Mouse (Mus musculus): ENCODE results near the gene Olfr1312.
"Not testable (repeated sequence)": the region's sequence is repeated elsewhere in the genome, so short reads cannot be mapped to it uniquely, and the experiment has no call there.

The Olfr1312 gene

DNA sequence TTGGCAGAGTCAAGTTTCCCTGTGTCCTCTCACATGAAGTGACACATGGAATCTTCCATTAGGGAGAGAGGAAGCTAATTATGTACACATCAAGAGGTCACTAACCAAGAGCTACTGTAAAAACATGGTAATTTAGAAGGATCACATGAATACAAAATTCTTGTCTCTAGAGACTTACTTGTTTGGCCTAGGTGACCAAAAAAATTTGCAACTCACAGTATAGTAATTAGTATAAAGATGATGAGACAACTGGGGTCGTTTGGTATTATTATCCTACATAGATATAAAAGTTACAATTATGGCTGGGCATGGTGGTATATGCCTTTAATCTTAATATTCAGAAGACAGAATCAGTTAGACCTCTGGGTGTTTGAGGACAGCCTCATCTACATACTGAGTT is at the start of gene Olfr1312:
TSS of gene Olfr1312 (minus strand) at position 101 of the 400 bp plus-strand sequence.
- DNase-seq (ENCODE audit: low read depth in 2 of 2, low spot score in 2 of 2), result no peak

DNA sequence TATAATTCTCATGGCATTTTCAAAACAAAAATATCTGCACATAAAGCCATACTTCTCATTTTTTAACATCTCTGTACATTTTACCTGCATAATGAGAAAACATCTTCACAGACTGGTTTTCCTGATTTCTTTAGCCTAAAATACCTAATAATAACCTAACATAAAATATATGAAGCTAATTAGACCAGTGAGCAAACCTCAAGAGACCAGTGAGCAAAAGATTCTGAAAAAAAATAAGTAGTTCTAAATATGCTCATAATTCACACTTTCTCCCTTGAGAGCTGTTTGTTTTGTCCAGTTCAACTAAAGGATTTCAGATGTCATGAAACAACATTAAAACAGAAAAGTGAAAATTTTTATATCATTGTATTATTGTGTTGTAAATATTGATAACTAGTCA is 46.6 kb upstream of the Olfr1312 start, which contains the start of gene Olfr1314:
TSS of gene Olfr1314 (minus strand) at position 101 of the 400 bp plus-strand sequence.
- DNase-seq (ENCODE audit: low read depth in 2 of 2, low spot score in 2 of 2), result no peak

DNA sequence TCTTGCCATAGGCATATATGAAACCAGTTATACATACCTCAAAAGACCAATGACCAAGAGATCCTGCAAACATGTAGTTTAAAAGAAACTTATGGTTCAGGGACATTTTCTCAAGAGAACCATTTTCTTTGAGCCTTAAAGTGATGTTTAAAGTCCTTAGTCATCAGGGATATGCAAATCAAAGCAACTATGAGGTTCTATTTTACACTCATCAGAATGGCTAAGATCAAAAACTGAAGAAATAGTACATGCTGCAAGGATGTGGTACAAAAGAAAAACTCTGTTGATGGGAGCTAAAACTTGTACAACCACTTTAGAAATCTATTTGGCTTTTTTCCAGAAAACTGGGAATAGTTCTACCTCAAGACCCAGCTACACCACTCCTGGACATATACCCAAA is 27.7 kb upstream of the Olfr1312 start, which contains the start of gene Olfr1313:
TSS of gene Olfr1313 (minus strand) at position 101 of the 400 bp plus-strand sequence.
- DNase-seq (ENCODE audit: low read depth in 2 of 2, low spot score in 2 of 2), result no peak

DNA sequence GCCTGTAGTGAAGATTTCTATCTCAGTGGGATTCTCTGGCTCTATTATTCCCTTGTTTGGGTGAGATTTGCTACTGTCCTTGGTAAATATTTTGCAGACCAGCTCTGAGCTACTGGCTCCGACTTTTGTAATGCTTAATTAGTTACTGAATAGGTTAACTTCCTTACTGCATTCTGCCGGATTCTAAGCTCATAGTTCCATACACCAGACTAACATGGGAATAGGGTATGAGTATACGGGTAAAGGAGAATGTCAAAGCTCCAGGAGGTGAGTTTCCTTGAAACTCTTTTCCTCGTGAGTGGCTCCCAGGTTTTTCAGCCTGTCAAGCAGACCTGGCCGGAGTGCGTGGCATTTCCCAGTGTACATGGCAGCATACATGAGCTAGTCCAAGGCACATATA is 23.1 kb downstream of the Olfr1312 start:
- DNase-seq (ENCODE audit: low read depth in 2 of 2, low spot score in 2 of 2), result not testable (repeated sequence)

DNA sequence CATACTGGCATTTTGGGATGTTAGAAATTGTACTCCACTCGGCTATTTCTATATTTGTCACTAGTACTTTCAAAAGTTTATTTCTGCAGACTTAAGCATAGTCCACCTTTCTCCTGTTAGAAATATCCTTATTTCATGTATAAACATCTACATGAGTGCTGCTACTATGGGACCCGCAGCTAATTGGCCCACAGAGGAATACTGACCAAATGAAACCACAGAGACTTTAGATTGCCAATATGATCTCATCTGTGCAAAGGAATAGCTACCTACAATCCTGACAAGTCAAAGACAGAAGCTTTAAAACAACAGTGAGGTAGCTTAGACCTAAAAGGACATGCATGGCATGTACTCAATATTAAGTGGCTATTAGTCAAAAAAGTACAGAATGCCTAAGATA is 25.7 kb downstream of the Olfr1312 start, which contains the start of gene Olfr1311:
TSS of gene Olfr1311 (minus strand) at position 101 of the 400 bp plus-strand sequence.
- DNase-seq (ENCODE audit: low read depth in 2 of 2, low spot score in 2 of 2), result no peak

DNA sequence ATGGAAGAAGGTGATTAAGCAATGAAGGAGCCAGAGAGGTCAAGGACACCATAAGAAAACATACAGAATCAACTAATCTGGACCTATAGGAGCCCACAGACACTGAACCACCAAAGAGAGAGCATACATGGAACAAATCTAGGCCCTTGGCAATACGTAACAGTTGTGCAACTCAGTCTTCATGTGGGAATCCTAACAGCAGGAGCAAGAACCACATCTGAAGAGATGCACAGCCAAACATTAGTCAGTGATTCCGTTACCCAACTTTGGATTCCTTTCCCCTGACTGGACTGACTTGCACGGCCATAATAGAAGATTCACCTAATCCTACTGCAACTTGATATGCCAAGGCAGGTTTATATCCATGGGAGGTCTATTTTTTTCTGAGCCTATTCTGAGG is 35.1 kb downstream of the Olfr1312 start:
- no peak for DNase-seq (ENCODE audit: low read depth in 2 of 2, low spot score in 2 of 2)

DNA sequence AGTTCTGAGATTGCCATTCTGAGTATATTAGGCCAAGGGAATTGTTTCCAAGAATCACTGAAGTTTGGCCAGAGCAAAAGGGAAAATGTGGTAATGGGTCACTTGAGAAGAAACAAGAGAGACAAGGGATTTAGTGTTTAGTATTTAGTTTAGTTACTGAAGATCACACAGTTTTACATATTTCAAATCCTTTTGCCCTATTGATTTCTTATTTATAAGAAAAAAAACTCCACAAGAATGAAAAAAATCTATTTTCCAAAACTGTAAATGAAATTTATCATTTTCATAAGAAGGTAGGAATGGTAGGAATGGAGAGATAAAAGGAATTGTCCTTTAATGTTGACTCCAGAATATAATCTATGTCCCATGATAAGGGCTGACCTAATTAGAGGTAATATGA is 37.4 kb downstream of the Olfr1312 start, which contains the start of gene Olfr1310:
TSS of gene Olfr1310 (minus strand) at position 101 of the 400 bp plus-strand sequence.
- no peak for DNase-seq (ENCODE audit: low read depth in 2 of 2, low spot score in 2 of 2)

DNA sequence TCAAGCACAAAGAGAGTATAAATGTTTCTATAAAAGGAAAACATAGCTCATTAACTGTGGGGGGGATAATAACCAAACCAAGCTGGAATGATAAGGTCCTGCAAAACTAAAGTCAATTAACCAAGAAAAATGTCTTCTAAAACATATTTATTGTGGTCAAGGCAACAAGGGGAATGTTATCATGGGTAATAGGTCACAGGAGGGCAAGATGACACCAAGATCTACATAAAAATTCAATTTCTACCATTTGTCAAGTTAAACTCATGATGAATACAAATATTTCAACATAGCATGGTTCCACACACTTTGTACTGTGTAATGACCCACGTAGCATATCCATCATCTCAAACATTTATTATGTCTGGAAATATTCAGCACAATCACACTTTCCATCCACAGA is 59.9 kb downstream of the Olfr1312 start, which contains the start of gene Olfr1309:
TSS of gene Olfr1309 (minus strand) at position 101 of the 400 bp plus-strand sequence.
- DNase-seq (ENCODE audit: low read depth in 2 of 2, low spot score in 2 of 2), result no peak

Data from CD8-positive naive resting alpha-beta T cell, adult 2 months (primary cell).